Mouse (Mus musculus) adrenal gland, postnatal 10 days (tissue): ENCODE measurements around the gene Sycp3. TPM values are rescaled to one million over a fixed set of nuclear protein-coding genes. Genes with fewer than 3 reads are reported as not detected.
"Not testable (repeated sequence)": the region's sequence is repeated elsewhere in the genome, so short reads cannot be mapped to it uniquely, and the experiment has no call there.

Source experiments
- DNase-seq: peaks from one replicate; pipeline ENCODE4 v3.0.0; 2021; ENCODE audit warnings: mixed read lengths
- long read RNA-seq, 2 experiments: library from polyadenylated mRNA; stranded (forward); transcript quantifications; one replicate each; pipeline ENCODE4 v2.0.0; 2021
- total RNA-seq, 2 experiments: library from RNA; stranded (reverse); gene quantifications; 2 replicates each; pipeline ENCODE4 v1.2.3; 2021

Gene Sycp3
- total RNA-seq = 1 to 10 TPM in 1 of 2 experiments, under 1 TPM in 1; 0.82 to 1.7 TPM
- long read RNA-seq, experiment 1 = 0 reads
- long read RNA-seq, experiment 2 = 0 reads

GRCm38 (mm10) chr10:88459502-88459992 is at the start of gene Sycp3:
Gene Sycp3 (plus strand): TSS chr10:88459569.
- no peak for DNase-seq

GRCm38 (mm10) chr10:88409751-88410150 is 49.6 kb upstream of the Sycp3 start:
- no peak for DNase-seq

- no peak for DNase-seq
Measured at GRCm38 (mm10) chr10:88412290-88412995, 46.9 kb upstream of the Sycp3 start.

GRCm38 (mm10) chr10:88417686-88418085 is 41.7 kb upstream of the Sycp3 start:
- no peak for DNase-seq

- no peak for DNase-seq
Measured at GRCm38 (mm10) chr10:88420141-88420541, 39.2 kb upstream of the Sycp3 start.

- no peak for DNase-seq
Measured at GRCm38 (mm10) chr10:88420655-88421435, 38.5 kb upstream of the Sycp3 start.

GRCm38 (mm10) chr10:88426158-88426816 is 33.1 kb upstream of the Sycp3 start:
- peak; percentile 68 for DNase-seq

- DNase-seq = no peak
Measured at GRCm38 (mm10) chr10:88426896-88427295, 32.5 kb upstream of the Sycp3 start.

- DNase-seq = no peak
Measured at GRCm38 (mm10) chr10:88427998-88428397, 31.4 kb upstream of the Sycp3 start.

GRCm38 (mm10) chr10:88441224-88441623 is 18.1 kb upstream of the Sycp3 start:
- DNase-seq = peak; percentile 35

- peak; percentile 67 for DNase-seq
Measured at GRCm38 (mm10) chr10:88451221-88451620, 8.1 kb upstream of the Sycp3 start.

GRCm38 (mm10) chr10:88451990-88452389 is 7.4 kb upstream of the Sycp3 start:
- no peak for DNase-seq

- no peak for DNase-seq
Measured at GRCm38 (mm10) chr10:88457816-88458215, 1.6 kb upstream of the Sycp3 start.

GRCm38 (mm10) chr10:88460122-88460820 is 902 bp downstream of the Sycp3 start:
- no peak for DNase-seq

GRCm38 (mm10) chr10:88482866-88483265 is 23.5 kb downstream of the Sycp3 start:
- DNase-seq = not testable (repeated sequence)

- DNase-seq = no peak
Measured at GRCm38 (mm10) chr10:88488629-88489028, 29.3 kb downstream of the Sycp3 start.

GRCm38 (mm10) chr10:88491632-88492031 is 32.3 kb downstream of the Sycp3 start:
- no peak for DNase-seq

GRCm38 (mm10) chr10:88492658-88493057 is 33.3 kb downstream of the Sycp3 start:
- no peak for DNase-seq

- no peak for DNase-seq
Measured at GRCm38 (mm10) chr10:88494959-88495587, 35.7 kb downstream of the Sycp3 start.

- DNase-seq = no peak
Measured at GRCm38 (mm10) chr10:88496864-88497564, 37.6 kb downstream of the Sycp3 start.

GRCm38 (mm10) chr10:88499993-88500392 is 40.6 kb downstream of the Sycp3 start:
- no peak for DNase-seq
